Mouse (Mus musculus): ENCODE results near the gene Fez2. TPM values are rescaled to one million over a fixed set of nuclear protein-coding genes. Genes with fewer than 3 reads are reported as not detected.

Gene Fez2
- 10 to 100 TPM; 61.0 to 76.7 TPM for total RNA-seq (2021)
- long read RNA-seq, experiment 1, transcript Fez2-201 (8 exons, 1,939 nt), result major isoform, 120 of 242 reads
- long read RNA-seq, experiment 1, transcript Fez2-202 (9 exons, 2,041 nt), result minor isoform, 93 of 242 reads
- long read RNA-seq, experiment 1, partial matches to known transcripts, result 6 of 242 reads
- long read RNA-seq, experiment 1, other reads (novel, unspliced or antisense), result 23 of 242 reads
- long read RNA-seq, experiment 2, transcript Fez2-202 (9 exons, 2,041 nt), result minor isoform, 59 of 156 reads
- long read RNA-seq, experiment 2, transcript Fez2-201 (8 exons, 1,939 nt), result major isoform, 78 of 156 reads
- long read RNA-seq, experiment 2, partial matches to known transcripts, result 2 of 156 reads
- long read RNA-seq, experiment 2, other reads (novel, unspliced or antisense), result 17 of 156 reads

- DNase-seq (ENCODE audit: low spot score), result peak; percentile 97
These were observed at the start of gene Fez2 for GRCm38 (mm10) chr17:78417381-78418281. Fez2 (minus strand) TSS chr17:78418152.

DNA sequence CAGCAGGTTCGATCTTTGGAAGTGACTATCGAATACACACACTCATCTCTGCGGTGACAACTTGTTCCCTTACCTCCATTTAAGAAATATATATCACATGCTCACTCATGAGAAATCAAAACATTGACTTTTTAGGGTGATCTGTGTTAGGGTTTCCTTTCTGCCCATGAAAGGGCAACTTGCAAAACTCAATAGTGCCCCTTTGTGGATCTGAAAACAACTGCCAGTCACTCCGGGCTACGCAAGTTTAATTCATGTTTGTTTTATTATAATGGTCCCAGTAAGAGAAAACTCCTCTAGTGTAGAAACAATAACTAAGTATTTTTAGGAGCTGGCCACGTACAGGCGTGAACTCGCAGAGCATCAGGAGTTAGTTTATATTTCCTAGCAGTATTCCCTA, 47.5 kb upstream of the Fez2 start:
- DNase-seq (ENCODE audit: low spot score), result no peak

GRCm38 (mm10) chr17:78465071-78465470, 47.1 kb upstream of the Fez2 start:
- DNase-seq (ENCODE audit: low spot score), result no peak

DNA sequence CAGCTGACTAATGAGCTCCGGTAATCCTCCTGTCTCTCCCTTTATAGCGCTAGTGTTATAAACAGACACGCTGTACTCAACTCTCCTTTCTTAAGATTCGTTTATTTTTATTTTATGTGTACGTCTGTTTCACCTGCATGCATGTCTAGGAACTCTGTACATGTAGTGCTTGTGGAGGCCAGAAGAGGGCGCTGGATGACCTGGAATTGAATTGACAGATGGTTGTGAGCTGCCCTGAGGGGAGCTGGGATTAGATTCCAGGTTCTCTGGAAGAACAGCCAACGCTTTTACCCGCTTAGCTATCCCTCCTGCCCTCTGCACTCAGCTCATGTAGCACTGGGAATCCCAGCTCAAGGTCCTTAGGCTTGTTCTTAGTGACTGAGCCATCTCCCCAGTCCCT, 42.2 kb upstream of the Fez2 start:
- no peak for DNase-seq (ENCODE audit: low spot score)

DNA sequence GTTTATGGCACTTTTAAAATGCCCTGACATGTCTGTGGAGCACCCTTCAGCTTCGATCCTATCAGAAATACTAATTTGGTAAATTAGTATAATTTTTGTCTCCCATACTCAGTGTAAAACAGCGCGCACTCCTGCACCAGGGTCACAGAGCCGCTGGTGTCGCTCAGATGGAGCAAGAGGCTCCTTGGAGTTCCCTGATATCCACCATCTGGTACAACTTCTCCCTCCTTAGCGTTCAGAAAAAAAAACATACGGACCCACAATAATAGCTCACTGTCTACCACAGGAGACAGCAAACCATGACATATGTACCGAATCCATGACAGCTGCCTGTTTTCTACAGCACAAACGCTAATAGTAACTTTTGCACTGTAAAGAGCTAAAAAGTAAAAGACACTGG, 37.6 kb upstream of the Fez2 start:
- DNase-seq (ENCODE audit: low spot score), result no peak

- peak; percentile 79 for DNase-seq (ENCODE audit: low spot score)
These were observed 37.2 kb upstream of the Fez2 start for GRCm38 (mm10) chr17:78455114-78455513.

GRCm38 (mm10) chr17:78454189-78454977, 36.4 kb upstream of the Fez2 start:
- peak; percentile 36 for DNase-seq (ENCODE audit: low spot score)

GRCm38 (mm10) chr17:78453529-78453928, 35.6 kb upstream of the Fez2 start:
- no peak for DNase-seq (ENCODE audit: low spot score)

- DNase-seq (ENCODE audit: low spot score), result no peak
These were observed 33.9 kb upstream of the Fez2 start for GRCm38 (mm10) chr17:78451886-78452285.

DNA sequence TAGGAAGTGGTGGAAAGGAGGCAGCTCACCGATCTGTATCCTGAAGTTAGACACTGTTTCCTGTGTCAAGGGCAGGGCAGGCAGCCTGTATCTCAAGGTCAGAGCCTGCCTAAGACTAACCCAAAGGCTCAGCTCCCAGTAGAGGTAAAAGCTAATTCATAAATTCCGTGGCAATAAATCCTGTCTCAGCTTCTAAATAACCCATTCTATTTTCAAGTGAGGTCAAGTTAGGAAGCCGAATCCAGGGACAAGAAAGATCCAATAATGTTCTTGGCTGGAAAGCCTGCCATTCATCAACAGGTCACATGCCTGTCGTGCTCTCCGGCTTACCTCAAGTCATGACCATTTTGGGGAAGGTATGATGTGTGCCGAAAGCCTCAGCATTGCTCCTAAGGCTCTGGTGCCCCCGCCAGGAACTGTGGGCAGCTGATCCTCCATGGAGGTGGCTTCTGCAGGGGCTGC, 33.4 kb upstream of the Fez2 start:
- DNase-seq (ENCODE audit: low spot score), result peak; percentile 58

- no peak for DNase-seq (ENCODE audit: low spot score)
These were observed 31.8 kb upstream of the Fez2 start for GRCm38 (mm10) chr17:78449635-78450197.

DNA sequence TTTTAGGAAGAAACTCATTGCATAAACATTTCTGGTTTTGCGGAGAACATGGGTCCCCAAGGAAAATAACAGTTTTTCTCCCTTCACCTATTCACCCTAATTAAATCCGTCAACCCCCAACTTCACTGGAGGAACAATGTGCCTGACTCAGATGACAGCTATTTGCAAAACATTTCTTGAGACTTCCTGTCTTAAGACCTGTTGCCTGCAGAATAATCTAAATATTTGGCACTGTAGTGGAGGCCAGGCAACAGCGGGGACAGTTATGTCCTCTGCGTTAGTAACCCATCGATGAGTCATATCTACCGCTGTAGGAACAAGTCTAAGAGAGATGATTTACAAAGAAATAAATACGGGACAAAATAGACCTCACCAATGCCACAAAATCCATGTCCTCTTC, 26.9 kb upstream of the Fez2 start:
- DNase-seq (ENCODE audit: low spot score), result no peak

DNA sequence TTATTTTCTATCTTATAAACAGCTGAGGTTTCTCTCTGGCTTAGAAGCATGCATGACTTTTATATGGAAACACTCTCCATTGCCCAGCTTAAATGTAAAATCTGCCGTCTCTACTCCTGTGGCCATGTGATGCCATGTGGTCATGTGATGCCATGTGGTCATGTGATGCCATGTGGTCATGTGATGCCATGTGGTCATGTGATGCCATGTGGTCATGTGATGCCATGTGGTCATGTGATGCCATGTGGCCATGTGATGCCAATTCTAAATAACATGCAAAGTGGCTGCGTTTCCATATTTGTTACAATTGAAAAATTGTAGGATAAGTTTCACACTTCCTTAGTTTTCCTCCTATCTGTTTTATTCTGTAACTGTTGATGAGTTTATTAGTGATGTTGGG, 22.8 kb upstream of the Fez2 start:
- no peak for DNase-seq (ENCODE audit: low spot score)

DNA sequence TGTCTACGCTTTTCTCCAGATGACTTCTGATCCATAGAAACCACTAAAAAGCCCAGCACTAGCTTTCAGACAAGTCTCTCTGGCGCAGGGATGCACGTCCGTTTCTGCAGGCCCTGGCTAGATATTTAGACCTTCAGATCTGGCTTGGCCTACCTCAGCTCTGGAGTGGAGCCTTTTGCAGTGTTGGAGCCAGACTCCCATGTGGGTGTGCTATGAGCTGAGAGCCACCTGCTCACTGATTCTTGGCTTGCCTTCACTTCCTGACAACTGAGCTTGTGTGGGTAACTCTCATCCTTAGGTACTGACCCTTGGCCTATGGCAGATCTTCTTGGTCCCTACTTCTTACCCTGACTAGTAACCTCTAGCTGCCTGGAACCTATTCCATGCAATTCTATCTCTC, 19.2 kb upstream of the Fez2 start:
- peak; percentile 78 for DNase-seq (ENCODE audit: low spot score)

- DNase-seq (ENCODE audit: low spot score), result no peak
These were observed 17.7 kb upstream of the Fez2 start for GRCm38 (mm10) chr17:78435661-78436060.

DNA sequence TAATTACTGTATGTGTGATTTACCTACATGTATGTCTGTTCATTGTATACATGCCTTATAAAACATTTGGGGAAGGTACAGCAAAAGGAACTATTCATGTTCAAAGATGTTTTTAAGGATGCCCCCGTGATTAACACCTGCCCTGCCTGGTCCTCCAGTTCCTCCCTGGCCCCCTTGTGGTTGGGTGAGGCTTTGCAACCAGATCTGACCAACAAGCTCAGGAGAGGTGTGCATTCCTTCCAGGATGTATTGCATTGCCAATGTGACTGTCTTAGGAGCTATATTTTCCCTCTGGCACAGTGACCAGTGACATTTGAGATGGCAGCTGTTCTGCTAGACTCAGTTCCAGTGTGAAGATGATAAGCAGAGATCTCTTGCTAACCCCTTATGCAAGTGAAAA, 16.8 kb upstream of the Fez2 start:
- peak; percentile 92 for DNase-seq (ENCODE audit: low spot score)

- no peak for DNase-seq (ENCODE audit: low spot score)
These were observed 12.4 kb upstream of the Fez2 start for GRCm38 (mm10) chr17:78430374-78430773.

GRCm38 (mm10) chr17:78429051-78429450, 11.1 kb upstream of the Fez2 start:
- DNase-seq (ENCODE audit: low spot score), result no peak

- no peak for DNase-seq (ENCODE audit: low spot score)
These were observed 7.1 kb upstream of the Fez2 start for GRCm38 (mm10) chr17:78425026-78425425.

GRCm38 (mm10) chr17:78419216-78419615, 1.3 kb upstream of the Fez2 start:
- no peak for DNase-seq (ENCODE audit: low spot score)

GRCm38 (mm10) chr17:78415255-78415654, 2.7 kb downstream of the Fez2 start:
- no peak for DNase-seq (ENCODE audit: low spot score)

Measured in gastrocnemius, adult 18-20 months (tissue).